Mouse (Mus musculus): ENCODE data around the gene Smtnl2.

- TF ChIP-seq POLR2A (IDR thresholded peaks at IDR 0.05; ENCODE audit: insufficient read depth, low read length) (no peak), CTCF (IDR thresholded peaks at IDR 0.05; ENCODE audit: low read depth, low read length) (no peak)
Observed at GRCm38 (mm10) chr11:72366126-72366525, 45.4 kb downstream of the Smtnl2 start.

Measured in ES-Bruce4 (cell line).